Mouse (Mus musculus): ENCODE measurements at regions not wholly inside any gene's neighbourhood (a gene's known extent, or its start where the extent isn't known, plus 50 kb on each side); places are given as distances from the start of the nearest gene placed in this dataset. TPM values are rescaled to one million over a fixed set of nuclear protein-coding genes. Genes with fewer than 3 reads are reported as not detected.

- Histone ChIP-seq H3K9ac (no peak overlapping the region), H3K9me3 (replicated peaks) (no peaks in the 10 kb centered on the region), H3K27me3 (no peaks in the 10 kb centered on the region), H3K4me3 (no peak overlapping the region), H3K4me1 (replicated peaks) (no peaks in the 10 kb centered on the region), H3K36me3 (no peaks in the 10 kb centered on the region), H3K27ac (no peak overlapping the region), H3K4me2 (no peak overlapping the region)
- no peak for ATAC-seq (replicated peaks; ENCODE audit: insufficient number of reproducible peaks, insufficient read depth, low FRiP score, low read depth)
- WGBS, result 88% methylated on average over 2 of the region's 2 CpGs
Measured at GRCm38 (mm10) chr13:114745814-114746213, 72.2 kb upstream of the Mocs2 start.

- Histone ChIP-seq H3K4me1 (replicated peaks) (no peaks in the 10 kb centered on the region), H3K27me3 (no peaks in the 10 kb centered on the region), H3K9ac (no peak overlapping the region), H3K9me3 (replicated peaks) (no peaks in the 10 kb centered on the region), H3K36me3 (no peaks in the 10 kb centered on the region), H3K27ac (no peak overlapping the region), H3K4me3 (no peak overlapping the region), H3K4me2 (no peak overlapping the region)
- ATAC-seq (replicated peaks; ENCODE audit: insufficient number of reproducible peaks, insufficient read depth, low FRiP score, low read depth), result no peak
Measured at GRCm38 (mm10) chr13:114757459-114757858, 60.6 kb upstream of the Mocs2 start.

- Histone ChIP-seq H3K9ac (no peak overlapping the region), H3K27me3 (no peaks in the 10 kb centered on the region), H3K4me2 (no peak overlapping the region), H3K27ac (no peak overlapping the region), H3K4me1 (replicated peaks) (no peaks in the 10 kb centered on the region), H3K9me3 (replicated peaks) (no peaks in the 10 kb centered on the region), H3K4me3 (no peak overlapping the region), H3K36me3 (no peaks in the 10 kb centered on the region)
- ATAC-seq (replicated peaks; ENCODE audit: insufficient number of reproducible peaks, insufficient read depth, low FRiP score, low read depth), result no peak
- 76% methylated on average over 1 of the region's 1 CpGs for WGBS
Measured at GRCm38 (mm10) chr13:114759886-114760285, 58.1 kb upstream of the Mocs2 start.

GRCm38 (mm10) chr13:114760901-114761300, 57.1 kb upstream of the Mocs2 start:
- Histone ChIP-seq H3K27ac (no peak overlapping the region), H3K4me3 (no peak overlapping the region), H3K36me3 (no peaks in the 10 kb centered on the region), H3K4me1 (replicated peaks) (no peaks in the 10 kb centered on the region), H3K9ac (no peak overlapping the region), H3K4me2 (no peak overlapping the region), H3K27me3 (no peaks in the 10 kb centered on the region), H3K9me3 (replicated peaks) (no peaks in the 10 kb centered on the region)
- 70% methylated on average over 3 of the region's 3 CpGs for WGBS
- no peak for ATAC-seq (replicated peaks; ENCODE audit: insufficient number of reproducible peaks, insufficient read depth, low FRiP score, low read depth)

Small RNA genes lying in the stretch of these regions (microRNA-seq; reads per million reads assigned to microRNA genes)
- gene Gm25950, result not detected
